Mouse (Mus musculus) E14TG2a.4 (cell line): ENCODE data around the gene Elovl4.

ENCODE experiments used
- H3K27me3 ChIP-seq: 2 replicates; pipeline ENCODE4 v1.6.1; 2014; ENCODE audit warnings: low read length, control low read depth; ENCODE audit not compliant: insufficient read depth
- H3K36me3 ChIP-seq: 2 replicates; pipeline ENCODE4 v1.6.1; 2014; ENCODE audit warnings: low read length, control low read depth; ENCODE audit not compliant: insufficient read depth
- H3K4me1 ChIP-seq: replicated peaks from 2 replicates; pipeline ENCODE4 v1.6.1; 2014; ENCODE audit warnings: low read depth, low read length, control low read depth
- H3K4me3 ChIP-seq: replicated peaks from 2 replicates; pipeline ENCODE4 v1.5.1; 2014; ENCODE audit warnings: mild to moderate bottlenecking, low read length
- H3K9me3 ChIP-seq: 2 replicates; pipeline ENCODE4 v1.6.1; 2014; ENCODE audit warnings: low read length, control low read depth
- CTCF ChIP-seq: conservative IDR thresholded peaks from 2 replicates; pipeline ENCODE4 v1.5.1; 2014; ENCODE audit warnings: low read length
- NANOG ChIP-seq: IDR thresholded peaks from 2 replicates; pipeline ENCODE4 v1.6.1; 2014; ENCODE audit warnings: borderline replicate concordance, low read length, mixed read lengths
- POU5F1 ChIP-seq: IDR thresholded peaks from 2 replicates; pipeline ENCODE4 v1.6.1; 2014; ENCODE audit warnings: low read length, borderline replicate concordance

Elovl4 gene

GRCm38 (mm10) chr9:83805977-83806815 lies at the start of gene Elovl4:
Elovl4 (minus strand) TSS chr9:83806277.
- Histone ChIP-seq H3K27me3 (peaks cover 53% of the 10 kb centered on the region), H3K4me1 (peaks cover 15% of the 10 kb centered on the region), H3K9me3 (no peaks in the 10 kb centered on the region), H3K4me3 (peak within 1 kb of the TSS; percentile 86), H3K36me3 (no peaks in the 10 kb centered on the region)
- TF ChIP-seq NANOG (no peak), POU5F1 (no peak), CTCF (no peak)

- no peak for TF ChIP-seq NANOG
- no peak for TF ChIP-seq CTCF
- no peak for TF ChIP-seq POU5F1
- Histone ChIP-seq H3K36me3 (peaks cover 89% of the 10 kb centered on the region), H3K4me1 (peaks cover 10% of the 10 kb centered on the region; the same call in 1 of the 2 replicates), H3K27me3 (no peaks in the 10 kb centered on the region), H3K9me3 (no peaks in the 10 kb centered on the region), H3K4me3 (no peak overlapping the region)
Measured at GRCm38 (mm10) chr9:83852464-83852863, 46.4 kb upstream of the Elovl4 start.

- TF ChIP-seq CTCF (no peak), NANOG (no peak), POU5F1 (no peak)
- no peaks in the 10 kb centered on the region for H3K27me3 ChIP-seq
- H3K4me1 ChIP-seq, result peaks cover 26% of the 10 kb centered on the region
- H3K9me3 ChIP-seq, result no peaks in the 10 kb centered on the region
- peaks cover 17% of the 10 kb centered on the region for H3K36me3 ChIP-seq
- H3K4me3 ChIP-seq, result peak overlapping the region; percentile 97
Measured at GRCm38 (mm10) chr9:83834748-83835313, 28.8 kb upstream of the Elovl4 start.

- H3K4me1 ChIP-seq, result peaks cover 26% of the 10 kb centered on the region
- peak within 1 kb of the TSS; percentile 97 for H3K4me3 ChIP-seq
- peak; percentile 14; the same call in 1 of the 2 replicates for TF ChIP-seq CTCF
- TF ChIP-seq NANOG, result no peak
- TF ChIP-seq POU5F1, result no peak
- H3K27me3 ChIP-seq, result no peaks in the 10 kb centered on the region
- no peaks in the 10 kb centered on the region for H3K9me3 ChIP-seq
- H3K36me3 ChIP-seq, result peaks cover 12% of the 10 kb centered on the region
Measured at GRCm38 (mm10) chr9:83833811-83834747, 28.0 kb upstream of the Elovl4 start, which contains the start of gene Ttk. Ttk (plus strand) TSS chr9:83834689.

- Histone ChIP-seq H3K27me3 (no peaks in the 10 kb centered on the region), H3K4me3 (no peak overlapping the region), H3K9me3 (no peaks in the 10 kb centered on the region), H3K36me3 (no peaks in the 10 kb centered on the region), H3K4me1 (peaks cover 15% of the 10 kb centered on the region)
- no peak for TF ChIP-seq CTCF
- no peak for TF ChIP-seq NANOG
Measured at GRCm38 (mm10) chr9:83831152-83831551, 25.1 kb upstream of the Elovl4 start.

GRCm38 (mm10) chr9:83829896-83830295 lies 23.8 kb upstream of the Elovl4 start:
- no peak for TF ChIP-seq CTCF
- no peak for TF ChIP-seq POU5F1
- TF ChIP-seq NANOG, result no peak
- Histone ChIP-seq H3K27me3 (no peaks in the 10 kb centered on the region), H3K36me3 (no peaks in the 10 kb centered on the region), H3K9me3 (no peaks in the 10 kb centered on the region), H3K4me1 (peaks cover 4% of the 10 kb centered on the region; the same call in 1 of the 2 replicates), H3K4me3 (no peak overlapping the region)

GRCm38 (mm10) chr9:83822925-83823324 lies 16.8 kb upstream of the Elovl4 start:
- no peak overlapping the region for H3K4me3 ChIP-seq
- H3K27me3 ChIP-seq, result no peaks in the 10 kb centered on the region
- H3K9me3 ChIP-seq, result no peaks in the 10 kb centered on the region
- H3K36me3 ChIP-seq, result no peaks in the 10 kb centered on the region
- peaks cover 10% of the 10 kb centered on the region for H3K4me1 ChIP-seq
- no peak for TF ChIP-seq POU5F1
- TF ChIP-seq NANOG, result no peak
- TF ChIP-seq CTCF, result no peak

GRCm38 (mm10) chr9:83820976-83821375 lies 14.9 kb upstream of the Elovl4 start:
- Histone ChIP-seq H3K4me1 (peaks cover 10% of the 10 kb centered on the region), H3K36me3 (no peaks in the 10 kb centered on the region), H3K4me3 (no peak overlapping the region), H3K9me3 (no peaks in the 10 kb centered on the region), H3K27me3 (no peaks in the 10 kb centered on the region)
- TF ChIP-seq CTCF (no peak), POU5F1 (no peak), NANOG (no peak)
